Mouse (Mus musculus) c-Kit-negative CD71-positive TER-119-positive erythroid progenitor cells, embryonic 14.5 days (primary cell): ENCODE data around the gene Ctns.

Source experiments
- DNase-seq: peaks from one replicate; pipeline ENCODE4 v3.0.0-alpha.2; 2013; ENCODE audit warnings: low read depth, low spot score

Ctns gene

GRCm38 (mm10) chr11:73198603-73199229 lies at the start of gene Ctns:
Ctns (minus strand) TSS chr11:73199042.
- peak; percentile 80 for DNase-seq

- no peak for DNase-seq
Measured at GRCm38 (mm10) chr11:73242777-73243176, 43.9 kb upstream of the Ctns start.

DNA sequence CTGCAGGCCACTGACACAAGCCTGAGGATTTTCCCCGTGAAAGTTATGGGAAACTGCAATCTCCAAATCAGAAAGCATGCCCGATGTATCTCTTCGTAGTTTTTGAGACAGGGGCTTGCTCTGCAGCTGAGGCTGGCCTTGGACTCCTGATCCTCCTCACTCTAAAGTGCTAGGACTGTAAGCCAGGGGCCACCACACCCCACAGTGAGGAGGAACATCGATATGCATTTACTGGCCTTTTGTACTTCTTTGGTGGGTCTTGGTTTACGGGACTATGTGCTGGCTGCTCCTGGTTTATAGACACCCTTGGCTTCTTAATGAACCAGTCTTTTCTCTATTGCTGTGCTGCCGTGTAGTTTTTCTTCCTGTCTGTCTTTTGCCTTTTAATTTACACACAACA lies 43.4 kb upstream of the Ctns start:
- DNase-seq = no peak

DNA sequence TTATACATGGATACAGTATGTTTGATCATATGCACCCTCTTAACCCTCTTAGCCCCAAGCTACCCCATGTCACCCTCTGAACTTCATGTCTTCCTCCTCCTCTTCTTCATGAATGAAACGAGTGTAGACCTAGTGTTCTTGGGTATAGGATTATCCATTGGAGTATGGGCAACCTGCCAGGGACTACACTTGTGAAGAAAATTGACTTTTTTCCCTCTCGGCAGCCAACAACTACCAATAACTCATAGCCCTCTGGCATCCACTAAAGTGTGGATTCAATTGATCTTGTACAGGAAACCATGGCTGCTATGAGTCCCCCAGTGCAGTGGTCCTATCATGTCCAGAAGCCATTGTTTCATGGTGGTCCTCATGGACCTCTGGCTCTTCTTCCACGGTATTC lies 37.9 kb upstream of the Ctns start:
- DNase-seq = no peak

DNA sequence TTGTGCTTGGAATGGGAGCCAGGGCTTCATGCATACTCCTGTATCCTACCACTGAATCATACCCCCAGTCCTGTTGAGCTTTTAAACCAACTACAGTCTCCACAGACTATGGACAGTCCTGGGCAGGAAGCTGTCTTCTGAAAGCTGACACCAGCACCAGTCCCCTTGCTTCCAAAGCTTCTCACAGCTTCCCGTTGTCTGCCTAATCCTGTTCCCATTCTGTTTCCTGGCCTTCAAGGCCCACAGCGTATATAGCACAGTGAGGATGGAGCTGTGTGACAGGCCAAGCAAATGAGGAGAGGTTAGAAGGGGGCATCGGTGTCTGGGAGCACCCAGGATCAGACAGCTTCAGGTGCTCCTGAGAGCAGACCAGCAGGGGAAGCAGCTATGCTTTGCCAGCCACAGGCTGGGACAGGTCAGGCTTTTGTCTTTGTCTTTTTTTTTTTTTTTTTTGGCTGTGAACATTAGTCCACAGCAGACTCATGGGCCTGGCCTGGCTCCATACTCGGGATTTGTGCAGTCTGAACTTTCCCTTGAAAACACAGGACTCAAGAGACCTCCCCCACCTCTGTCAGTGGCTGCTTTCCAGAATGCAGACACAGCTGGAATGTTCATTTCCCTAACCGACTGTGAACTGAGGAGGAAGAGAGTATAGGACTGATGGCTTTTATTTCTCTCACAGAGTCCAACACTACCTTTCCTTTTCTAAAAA lies 37.3 kb upstream of the Ctns start:
- DNase-seq = no peak

- no peak for DNase-seq
Measured at GRCm38 (mm10) chr11:73233992-73234391, 35.1 kb upstream of the Ctns start, which contains the start of gene Trpv1. Trpv1 (plus strand) TSS chr11:73234292.

GRCm38 (mm10) chr11:73232513-73232912 lies 33.7 kb upstream of the Ctns start:
- no peak for DNase-seq

GRCm38 (mm10) chr11:73230081-73230480 lies 31.2 kb upstream of the Ctns start:
- DNase-seq = no peak

DNA sequence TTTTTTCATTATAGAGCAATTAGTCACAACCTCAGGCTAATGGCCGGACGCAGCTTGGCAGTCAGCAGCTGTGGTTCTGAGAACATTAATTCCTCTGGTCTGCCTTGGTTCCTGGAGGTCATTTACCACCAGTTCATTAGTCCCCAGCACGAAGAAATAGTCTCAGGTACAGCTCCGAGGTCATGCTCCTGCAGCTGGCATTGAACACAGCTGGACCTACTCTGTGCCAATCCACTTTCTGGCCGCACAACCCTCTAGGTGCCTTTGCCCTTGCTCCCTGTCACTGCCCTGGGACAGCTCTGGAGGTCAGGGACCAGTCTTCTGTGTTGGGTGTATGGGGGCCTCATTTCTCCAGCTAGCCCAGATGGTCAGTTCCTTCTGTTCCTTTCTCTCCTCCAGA lies 30.0 kb upstream of the Ctns start:
- no peak for DNase-seq

- no peak for DNase-seq
Measured at GRCm38 (mm10) chr11:73225856-73226255, 27.0 kb upstream of the Ctns start.

GRCm38 (mm10) chr11:73223966-73224365 lies 25.1 kb upstream of the Ctns start:
- DNase-seq = no peak

DNA sequence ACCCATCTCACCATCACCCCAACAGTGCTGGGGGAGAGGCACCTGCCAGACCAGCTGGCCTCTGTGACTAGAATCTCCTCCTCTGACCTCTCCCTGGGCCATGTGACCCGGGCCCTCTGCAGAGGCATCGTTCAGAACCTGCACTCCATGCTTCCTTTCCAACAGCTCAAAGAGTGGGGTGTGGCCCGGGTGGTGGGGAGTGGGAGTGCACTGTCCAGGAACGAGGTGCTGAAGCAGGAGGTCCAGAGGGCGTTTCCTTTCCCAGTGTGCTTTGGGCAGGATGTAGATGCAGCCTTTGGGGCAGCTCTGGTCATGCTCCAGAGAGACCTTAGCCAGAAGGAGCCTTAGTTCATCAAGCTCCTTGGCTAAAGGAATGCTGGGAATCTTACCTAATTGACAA lies 24.0 kb upstream of the Ctns start:
- DNase-seq = no peak

GRCm38 (mm10) chr11:73220651-73221050 lies 21.8 kb upstream of the Ctns start:
- no peak for DNase-seq

DNA sequence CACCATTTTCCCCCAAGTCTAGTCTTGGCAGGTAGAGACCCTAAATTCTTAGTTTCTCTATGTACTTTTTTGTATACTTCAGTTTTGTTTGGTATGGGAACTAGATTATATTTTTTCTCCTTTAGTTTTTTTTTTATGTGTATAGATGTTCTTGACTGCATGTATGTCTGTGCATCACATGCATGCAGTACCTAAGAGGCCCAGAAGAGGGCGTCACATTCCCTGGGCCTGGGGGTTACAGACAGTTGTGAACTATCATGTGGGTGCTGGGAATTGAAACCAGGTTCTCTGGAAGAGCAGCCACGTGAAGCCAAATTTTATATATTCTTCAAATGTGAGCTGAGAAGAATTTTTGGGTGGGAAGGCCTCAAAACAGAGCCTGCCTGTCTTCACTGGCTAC lies 20.8 kb upstream of the Ctns start:
- DNase-seq = no peak

- no peak for DNase-seq
Measured at GRCm38 (mm10) chr11:73213956-73214355, 15.1 kb upstream of the Ctns start.

- DNase-seq = peak; percentile 15
Measured at GRCm38 (mm10) chr11:73207621-73208020, 8.8 kb upstream of the Ctns start.

DNA sequence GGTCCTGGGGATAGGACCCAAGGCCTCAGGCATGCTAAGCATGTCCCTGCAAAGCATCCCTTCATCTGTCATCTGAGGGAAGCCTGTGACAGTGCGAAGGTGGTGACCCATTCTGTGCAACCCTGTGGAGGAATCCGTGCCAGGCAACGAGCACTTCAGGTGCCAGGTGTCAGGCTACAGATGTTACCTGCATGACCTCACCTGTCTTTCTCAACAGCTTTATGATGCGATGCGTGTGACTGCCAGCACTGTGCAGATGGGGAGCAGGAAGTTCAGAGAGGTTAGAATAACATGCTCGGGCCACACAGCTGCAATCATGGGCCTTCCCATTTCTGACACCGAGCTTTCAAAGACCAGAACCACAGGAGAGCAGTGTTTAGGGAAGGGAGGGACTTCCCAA lies 6.4 kb upstream of the Ctns start:
- no peak for DNase-seq

DNA sequence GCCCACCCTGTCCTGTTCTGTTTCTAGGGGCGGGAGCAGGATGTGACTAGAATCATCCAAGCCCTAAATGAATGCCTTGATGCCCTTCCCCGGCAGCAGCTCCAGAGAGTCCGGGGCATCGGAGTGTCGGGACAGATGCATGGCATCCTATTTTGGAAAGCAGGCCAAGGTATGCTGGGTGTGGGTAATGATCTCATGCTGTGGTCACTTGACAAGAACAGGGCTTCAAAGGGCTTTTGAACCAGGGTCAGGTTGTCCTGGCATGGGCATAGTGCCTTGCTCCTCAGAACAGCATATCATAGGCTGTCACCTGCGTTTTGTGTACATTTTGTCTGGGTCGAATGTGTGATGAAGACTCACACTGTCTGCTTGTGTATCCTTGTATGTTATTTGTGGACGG lies 5.1 kb upstream of the Ctns start:
- DNase-seq = no peak

- DNase-seq = no peak
Measured at GRCm38 (mm10) chr11:73201597-73201996, 2.8 kb upstream of the Ctns start.

DNA sequence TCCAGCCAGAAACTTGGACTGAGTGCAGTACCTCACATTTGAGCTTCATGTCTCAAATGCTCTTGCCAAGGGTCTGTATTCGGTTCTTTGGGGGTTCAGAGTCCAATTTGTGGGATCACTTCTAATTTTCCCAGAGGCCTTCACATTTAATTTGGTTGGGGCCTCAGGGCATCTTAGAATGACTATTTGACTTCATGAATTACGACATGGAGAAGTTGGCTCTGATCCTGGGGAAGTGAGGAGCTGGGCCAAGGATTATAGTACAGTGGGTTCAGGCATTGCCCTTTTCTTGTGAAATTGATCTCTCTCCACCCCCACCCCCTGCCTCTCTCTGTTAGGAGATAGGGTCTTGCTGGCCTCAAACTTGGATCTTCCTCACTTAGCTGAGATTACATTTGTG lies 2.2 kb upstream of the Ctns start:
- DNase-seq = no peak

- DNase-seq = no peak
Measured at GRCm38 (mm10) chr11:73199879-73200278, 1.0 kb upstream of the Ctns start.

GRCm38 (mm10) chr11:73199230-73199712 lies 429 bp upstream of the Ctns start, which contains the start of gene Shpk:
Shpk (plus strand) TSS chr11:73199460.
- peak; percentile 95 for DNase-seq

DNA sequence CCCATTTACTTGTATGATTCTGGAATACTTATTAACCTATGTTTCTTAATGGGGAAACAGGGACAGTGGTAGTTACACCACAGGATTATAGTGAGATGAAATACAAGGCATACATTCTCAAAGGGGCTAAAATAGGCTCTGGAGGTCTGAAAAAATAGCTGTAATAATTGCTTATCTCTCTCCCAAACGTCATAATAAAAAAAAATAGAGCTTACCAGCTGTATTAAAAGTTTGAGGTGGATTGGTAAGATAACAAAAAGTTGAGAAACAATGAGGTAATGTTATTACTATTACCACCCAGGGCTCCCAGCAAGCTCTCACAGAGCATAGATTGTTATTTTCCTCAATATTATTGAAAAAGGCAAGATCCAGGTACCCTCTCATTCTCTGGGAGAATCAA lies 652 bp downstream of the Ctns start:
- no peak for DNase-seq
